ENCODE assay signal across 8 mouse cellular contexts in genomic region chr17:6429945-6430344, GRCm38 (mm10). TPM values are rescaled to one million over a fixed set of nuclear protein-coding genes. Genes with fewer than 3 reads are reported as not detected.
A peak's percentile ranks its signal among the peaks of the same experiment; 100 is the strongest.
DNase-seq lines count a peak whose midpoint lies in the region; ATAC-seq and TF ChIP-seq lines count a peak whose summit lies in the region.
"Not testable (repeated sequence)": the region's sequence is repeated elsewhere in the genome, so short reads cannot be mapped to it uniquely, and the experiment has no call there.

Gene Dynlt1b (plus strand): TSS chr17:6430112.

- peak within 1 kb of the TSS; percentile 84 for H3K27ac ChIP-seq in bone marrow macrophage, adult 2 months (ENCODE audit: insufficient read depth, low read depth, low read length)
- peak within 1 kb of the TSS; percentile 84 for H3K27ac ChIP-seq in embryonic fibroblast, embryonic 13.5 days (ENCODE audit: insufficient read depth, low read length)
- peak within 1 kb of the TSS; percentile 82 for H3K27ac ChIP-seq in heart, embryonic 10.5 days
- peak within 1 kb of the TSS; percentile 33 for H3K27ac ChIP-seq in kidney, embryonic 15.5 days

- peak; percentile 84 for TF ChIP-seq POLR2A in bone marrow macrophage, adult 2 months (IDR thresholded peaks at IDR 0.05; ENCODE audit: borderline replicate concordance, low read depth, low read length)
- peak; percentile 90 for TF ChIP-seq POLR2A in embryonic fibroblast, embryonic 13.5 days (IDR thresholded peaks at IDR 0.05; ENCODE audit: low read depth, low read length)

- H3K9me3 ChIP-seq in heart, embryonic 10.5 days; kidney, embryonic 15.5 days (replicated peaks): not testable (repeated sequence)

- H3K27me3 ChIP-seq in heart, embryonic 10.5 days (ENCODE audit: insufficient read depth, poor library complexity, severe bottlenecking); kidney, embryonic 15.5 days: not testable (repeated sequence)

- not testable (repeated sequence) for TF ChIP-seq CTCF in bone marrow macrophage, adult 2 months (IDR thresholded peaks at IDR 0.05; ENCODE audit: low read depth, low read length); embryonic fibroblast, embryonic 13.5 days (IDR thresholded peaks at IDR 0.05; ENCODE audit: borderline replicate concordance, insufficient read depth, low read length)

- DNase-seq in A20 (ENCODE audit: low read depth, low spot score) (peak; percentile 100), liver (peak; percentile 99)
- peak; percentile 100 for DNase-seq in heart, embryonic 10.5 days (ENCODE audit: low spot score)
- peak; percentile 100 for DNase-seq in spleen, postnatal 4 days (ENCODE audit: low spot score in 2 of 2)

- H3K36me3 ChIP-seq in heart, embryonic 10.5 days: peaks cover 17% of the 10 kb centered on the region; the same call in 1 of the 2 replicates
- peaks cover 18% of the 10 kb centered on the region; the same call in 1 of the 2 replicates for H3K36me3 ChIP-seq in kidney, embryonic 15.5 days

- peak within 1 kb of the TSS; percentile 48 for H3K4me3 ChIP-seq in bone marrow macrophage, adult 2 months (ENCODE audit: insufficient read depth, low read length)
- H3K4me3 ChIP-seq in embryonic fibroblast, embryonic 13.5 days (ENCODE audit: insufficient read depth, low read length): peak within 1 kb of the TSS; percentile 38
- H3K4me3 ChIP-seq in heart, embryonic 10.5 days: peak within 1 kb of the TSS; percentile 56
- peak within 1 kb of the TSS; percentile 46 for H3K4me3 ChIP-seq in kidney, embryonic 15.5 days (replicated peaks)

- H3K4me2 ChIP-seq in kidney, embryonic 15.5 days: peak within 1 kb of the TSS; percentile 53

- H3K4me1 ChIP-seq in bone marrow macrophage, adult 2 months (ENCODE audit: control insufficient read depth, insufficient read depth, low read length): peaks cover 16% of the 10 kb centered on the region
- not testable (repeated sequence) for H3K4me1 ChIP-seq in embryonic fibroblast, embryonic 13.5 days (ENCODE audit: control insufficient read depth, insufficient read depth, low read length); heart, embryonic 10.5 days; kidney, embryonic 15.5 days

- peak; percentile 98 for ATAC-seq in kidney, embryonic 15.5 days (replicated peaks; ENCODE audit: low FRiP score)
- ATAC-seq in monocyte, adult 5-6 weeks (replicated peaks; ENCODE audit: insufficient number of reproducible peaks, low FRiP score, low TSS enrichment, poor library complexity, severe bottlenecking): peak; percentile 89

- WGBS in heart, embryonic 10.5 days: 1% methylated on average over 27 of the region's 27 CpGs
- whole genome bisulfite sequencing in kidney, embryonic 15.5 days: under 1% methylated on average over 27 of the region's 27 CpGs

- peak within 1 kb of the TSS; percentile 31 for H3K9ac ChIP-seq in kidney, embryonic 15.5 days

RNA-seq across cellular contexts. Expression of gene Dynlt1b, which starts in this region (rescaled TPM):
- polyA plus RNA-seq in bone marrow macrophage, adult 2 months (2012; ENCODE audit: insufficient read depth, insufficient read length, missing spikeins): 205 and 208 TPM in 2 replicates
- 211 and 221 TPM in 2 replicates for polyA plus RNA-seq in embryonic fibroblast, embryonic 13.5 days (2011; ENCODE audit: insufficient read length, low read depth, missing spikeins)
- polyA plus RNA-seq in heart, embryonic 10.5 days (2016; fragmentation: Nextera tagmentation; extraction: Ambion mirVana): 422 and 472 TPM in 2 replicates
- 445 and 456 TPM in 2 replicates for polyA plus RNA-seq in kidney, embryonic 15.5 days (2015; fragmentation: Nextera tagmentation; extraction: Ambion mirVana)
- total RNA-seq in monocyte, adult 5-6 weeks (2017): 93.0 to 145 TPM (median 122 TPM) in 3 replicates

Comparison
In these comparisons a context has a peak if more than half of its experiments do, and no peak if none do; other contexts are left out.
1. Peak in every context shown above with its lines: DNase-seq, ATAC-seq, H3K4me3 ChIP-seq and H3K27ac ChIP-seq.
2. H3K27ac ChIP-seq: peak in every context shown above with its lines; median percentile 84 in bone marrow macrophage, adult 2 months; 84 in embryonic fibroblast, embryonic 13.5 days; 82 in heart, embryonic 10.5 days; 33 in kidney, embryonic 15.5 days.